Mouse (Mus musculus) brown adipose tissue, adult 24 weeks (tissue): ENCODE data around the gene Pkig. TPM values are rescaled to one million over a fixed set of nuclear protein-coding genes. Genes with fewer than 3 reads are reported as not detected.

Source experiments
- H3K27ac ChIP-seq: fragments of 200-500 bp; replicated peaks from 2 replicates; pipeline ENCODE4 v1.5.1; 2012; ENCODE audit warnings: low read depth, mild to moderate bottlenecking, low read length
- H3K4me1 ChIP-seq: fragments of 200-500 bp; 2 replicates; pipeline ENCODE4 v1.6.1; 2012; ENCODE audit warnings: low read length, mixed read lengths; ENCODE audit not compliant: control insufficient read depth, insufficient read depth, insufficient read length
- H3K4me3 ChIP-seq: fragments of 200-500 bp; 2 replicates; pipeline ENCODE4 v1.5.1; 2012; ENCODE audit warnings: low read depth, mild to moderate bottlenecking, low read length, moderate library complexity; ENCODE audit not compliant: insufficient read depth
- polyA plus RNA-seq: library from polyadenylated mRNA; stranded (reverse); fragments of >200 nt; gene quantifications from 2 replicates; pipeline ENCODE4 v1.2.4, GENCODE M21; 2012; ENCODE audit not compliant: missing spikeins, insufficient read depth, insufficient read length

The Pkig gene
- polyA plus RNA-seq, 1 experiment, result 19.7 TPM

- H3K4me3 ChIP-seq, result no peak overlapping the region
- peak overlapping the region; percentile 37; the same call in 1 of the 2 replicates for H3K27ac ChIP-seq
- H3K4me1 ChIP-seq, result peaks cover 10% of the 10 kb centered on the region
Measured at GRCm38 (mm10) chr2:163702921-163703320, 44.7 kb downstream of the Pkig start.

- H3K27ac ChIP-seq, result 0 out of 2 replicates have a peak overlapping the region, but pooled peaks have one; percentile 23
- peaks cover 4% of the 10 kb centered on the region for H3K4me1 ChIP-seq
- H3K4me3 ChIP-seq, result no peak overlapping the region
Measured at GRCm38 (mm10) chr2:163703599-163704260, 45.5 kb downstream of the Pkig start.

- H3K27ac ChIP-seq, result no peak overlapping the region
- peaks cover 18% of the 10 kb centered on the region for H3K4me1 ChIP-seq
- H3K4me3 ChIP-seq, result no peak overlapping the region
Measured at GRCm38 (mm10) chr2:163708321-163708720, 50.1 kb downstream of the Pkig start.

- no peak overlapping the region for H3K27ac ChIP-seq
- H3K4me1 ChIP-seq, result peaks cover 18% of the 10 kb centered on the region
- H3K4me3 ChIP-seq, result no peak overlapping the region
Measured at GRCm38 (mm10) chr2:163708763-163709250, 50.6 kb downstream of the Pkig start.

GRCm38 (mm10) chr2:163710000-163710399 is 51.8 kb downstream of the Pkig start:
- no peak overlapping the region for H3K4me3 ChIP-seq
- peaks cover 16% of the 10 kb centered on the region for H3K4me1 ChIP-seq
- H3K27ac ChIP-seq, result peak overlapping the region; percentile 59; the same call in 1 of the 2 replicates

- peaks cover 16% of the 10 kb centered on the region for H3K4me1 ChIP-seq
- H3K27ac ChIP-seq, result peak overlapping the region; percentile 88
- no peak overlapping the region for H3K4me3 ChIP-seq
Measured at GRCm38 (mm10) chr2:163710606-163711159, 52.5 kb downstream of the Pkig start.

- Histone ChIP-seq H3K4me1 (peaks cover 16% of the 10 kb centered on the region), H3K4me3 (no peak overlapping the region), H3K27ac (peak overlapping the region; percentile 64; the same call in 1 of the 2 replicates)
Measured at GRCm38 (mm10) chr2:163711368-163711868, 53.2 kb downstream of the Pkig start.

- peak overlapping the region; percentile 64 for H3K27ac ChIP-seq
- H3K4me3 ChIP-seq, result no peak overlapping the region
- peaks cover 16% of the 10 kb centered on the region for H3K4me1 ChIP-seq
Measured at GRCm38 (mm10) chr2:163712473-163712872, 54.3 kb downstream of the Pkig start.

GRCm38 (mm10) chr2:163712874-163713273 is 54.7 kb downstream of the Pkig start:
- Histone ChIP-seq H3K4me3 (no peak overlapping the region), H3K4me1 (peaks cover 16% of the 10 kb centered on the region), H3K27ac (peak overlapping the region; percentile 64)

- peaks cover 16% of the 10 kb centered on the region for H3K4me1 ChIP-seq
- no peak overlapping the region for H3K4me3 ChIP-seq
- H3K27ac ChIP-seq, result peak overlapping the region; percentile 74
Measured at GRCm38 (mm10) chr2:163713340-163713739, 55.2 kb downstream of the Pkig start.

- Histone ChIP-seq H3K4me1 (peaks cover 14% of the 10 kb centered on the region), H3K27ac (peak overlapping the region; percentile 28; the same call in 1 of the 2 replicates), H3K4me3 (no peak overlapping the region)
Measured at GRCm38 (mm10) chr2:163716448-163716847, 58.3 kb downstream of the Pkig start.

GRCm38 (mm10) chr2:163716853-163717252 is 58.7 kb downstream of the Pkig start:
- 0 out of 2 replicates have a peak overlapping the region, but pooled peaks have one; percentile 15 for H3K27ac ChIP-seq
- no peak overlapping the region for H3K4me3 ChIP-seq
- peaks cover 14% of the 10 kb centered on the region for H3K4me1 ChIP-seq

GRCm38 (mm10) chr2:163718526-163718925 is 60.3 kb downstream of the Pkig start:
- Histone ChIP-seq H3K27ac (no peak overlapping the region), H3K4me1 (peaks cover 4% of the 10 kb centered on the region), H3K4me3 (no peak overlapping the region)

- peaks cover 4% of the 10 kb centered on the region; the same call in 1 of the 2 replicates for H3K4me1 ChIP-seq
- H3K4me3 ChIP-seq, result no peak overlapping the region
- no peak overlapping the region for H3K27ac ChIP-seq
Measured at GRCm38 (mm10) chr2:163718951-163719603, 60.9 kb downstream of the Pkig start.

- H3K4me3 ChIP-seq, result no peak overlapping the region
- H3K4me1 ChIP-seq, result peaks cover 4% of the 10 kb centered on the region; the same call in 1 of the 2 replicates
- no peak overlapping the region for H3K27ac ChIP-seq
Measured at GRCm38 (mm10) chr2:163719616-163720015, 61.4 kb downstream of the Pkig start.
